Mouse (Mus musculus) stomach, postnatal 0 days (tissue): ENCODE measurements at regions not wholly inside any gene's neighbourhood (a gene's known extent, or its start where the extent isn't known, plus 50 kb on each side); places are given as distances from the start of the nearest gene placed in this dataset.

Experiments
- CTCF ChIP-seq: IDR thresholded peaks from 2 replicates; pipeline ENCODE4 v1.5.1; 2016; ENCODE audit warnings: antibody characterized with exemption, low read depth, mild to moderate bottlenecking, moderate library complexity
- EP300 ChIP-seq: optimal IDR thresholded peaks from 2 replicates; pipeline ENCODE3; 2016; ENCODE audit warnings: antibody characterized with exemption

DNA sequence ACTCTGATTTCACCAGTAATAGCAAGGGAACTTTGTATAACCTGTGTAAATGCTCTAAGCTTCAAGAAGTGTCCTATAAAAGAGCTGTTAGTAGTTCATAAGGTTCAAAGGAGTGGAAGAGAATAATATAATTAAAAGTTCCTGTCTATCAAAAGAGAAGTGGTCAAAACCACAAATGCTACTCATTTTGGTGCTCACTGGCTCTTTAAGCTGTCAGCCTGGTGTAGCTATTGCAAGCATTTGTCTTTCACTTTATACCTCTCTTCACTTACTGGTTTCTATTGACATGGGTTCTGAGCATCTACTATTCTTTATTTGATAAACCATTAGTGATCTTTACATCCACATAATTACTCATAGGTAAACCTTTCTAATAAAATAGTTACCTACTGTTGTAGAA is 1020.1 kb upstream of the Slc10a2 start:
- TF ChIP-seq CTCF (no peak), EP300 (no peak)
